Mouse (Mus musculus) hindbrain, postnatal 0 days (tissue): ENCODE measurements at regions not wholly inside any gene's neighbourhood (a gene's known extent, or its start where the extent isn't known, plus 50 kb on each side); places are given as distances from the start of the nearest gene placed in this dataset.
A peak's percentile ranks its signal among the peaks of the same experiment; 100 is the strongest.

Experiments used
- ATAC-seq: fragments of 200-750 bp; cut with Nextera tagmentation; 2 replicates; pipeline ENCODE4 v1.8.0; 2017; ENCODE audit warnings: mild to moderate bottlenecking, moderate TSS enrichment, moderate library complexity
- DNase-seq: peaks from one replicate; pipeline ENCODE4 v3.0.0-alpha.2; 2015; ENCODE audit warnings: low spot score
- H3K27ac ChIP-seq: fragments of 300-500 bp; sonication (generic); 2 replicates; pipeline ENCODE4 v1.5.1; 2014; ENCODE audit warnings: mild to moderate bottlenecking
- H3K27me3 ChIP-seq: fragments of 300-500 bp; sonication (generic); 2 replicates; pipeline ENCODE4 v1.6.1; 2014; ENCODE audit warnings: low read length, mixed read lengths; ENCODE audit not compliant: insufficient read depth
- H3K36me3 ChIP-seq: fragments of 300-500 bp; sonication (generic); 2 replicates; pipeline ENCODE4 v1.6.1; 2014; ENCODE audit warnings: low read length, mixed read lengths; ENCODE audit not compliant: insufficient read depth
- H3K4me1 ChIP-seq: fragments of 300-500 bp; sonication (generic); 2 replicates; pipeline ENCODE4 v1.6.1; 2014; ENCODE audit warnings: antibody characterized with exemption, low read length, mixed read lengths; ENCODE audit not compliant: insufficient read depth
- H3K4me2 ChIP-seq: fragments of 300-500 bp; sonication (generic); 2 replicates; pipeline ENCODE4 v1.6.1; 2014; ENCODE audit warnings: low read depth, mild to moderate bottlenecking, low read length, moderate library complexity, mixed read lengths
- H3K4me3 ChIP-seq: fragments of 300-500 bp; sonication (generic); 2 replicates; pipeline ENCODE4 v1.5.1; 2014; ENCODE audit warnings: low read length
- H3K9ac ChIP-seq: fragments of 300-500 bp; sonication (generic); replicated peaks from 2 replicates; pipeline ENCODE4 v1.6.1; 2014; ENCODE audit warnings: mild to moderate bottlenecking, low read length, moderate library complexity, mixed read lengths
- H3K9me3 ChIP-seq: fragments of 300-500 bp; sonication (generic); 2 replicates; pipeline ENCODE4 v1.6.1; 2016; ENCODE audit warnings: low read length, mixed read lengths
- CTCF ChIP-seq: IDR thresholded peaks from 2 replicates; pipeline ENCODE4 v1.5.1; 2016; ENCODE audit warnings: antibody characterized with exemption, control low read depth, low read depth
- WGBS: fragments of 180-500 bp; shearing (Covaris S2); extraction: QIAGEN DNeasy Blood & Tissue Kit; methylation state at CpG from one replicate; pipeline ENCODE4 v1.1.7; 2014; 5-methylcytosine and 5-hydroxymethylcytosine counted together

- H3K36me3 ChIP-seq, result no peaks in the 10 kb centered on the region
- no peak overlapping the region for H3K27ac ChIP-seq
- WGBS, result 35% methylated on average over 9 of the region's 9 CpGs
- no peaks in the 10 kb centered on the region for H3K9me3 ChIP-seq
- H3K4me3 ChIP-seq, result no peak overlapping the region
- no peak for TF ChIP-seq CTCF
- DNase-seq (peak; percentile 15), ATAC-seq (no peak)
- peak overlapping the region; percentile 27 for H3K4me2 ChIP-seq
- no peaks in the 10 kb centered on the region for H3K4me1 ChIP-seq
- no peaks in the 10 kb centered on the region for H3K27me3 ChIP-seq
- no peak overlapping the region for H3K9ac ChIP-seq
Observed at GRCm38 (mm10) chr5:85177787-85178186, 760.6 kb upstream of the Epha5 start.

DNA sequence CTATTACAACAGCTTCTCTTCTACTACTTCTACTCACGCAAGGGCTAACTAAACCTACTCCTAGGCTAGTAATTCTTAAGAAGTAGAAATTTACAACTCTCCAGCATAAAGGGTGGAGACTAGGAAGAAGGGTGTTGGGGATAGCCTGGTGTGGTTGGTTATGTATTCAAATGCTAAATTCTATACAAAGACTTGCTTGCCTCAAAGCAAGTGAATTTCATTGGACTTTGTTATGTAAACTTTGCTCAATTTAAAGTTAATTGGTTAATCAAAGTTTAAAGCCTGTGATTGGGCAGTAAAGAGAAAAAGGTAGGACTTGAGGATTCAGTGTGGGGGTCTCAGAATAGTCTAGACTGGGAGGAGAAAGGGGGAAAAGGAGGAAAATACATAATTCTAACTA, 756.7 kb upstream of the Epha5 start:
- no peak overlapping the region for H3K9ac ChIP-seq
- no peaks in the 10 kb centered on the region for H3K9me3 ChIP-seq
- H3K27ac ChIP-seq, result no peak overlapping the region
- ATAC-seq, result no peak
- DNase-seq, result no peak
- H3K4me2 ChIP-seq, result no peak overlapping the region
- H3K4me1 ChIP-seq, result no peaks in the 10 kb centered on the region
- H3K27me3 ChIP-seq, result no peaks in the 10 kb centered on the region
- 93% methylated on average over 1 of the region's 1 CpGs for WGBS
- H3K4me3 ChIP-seq, result no peak overlapping the region
- TF ChIP-seq CTCF, result no peak
- H3K36me3 ChIP-seq, result no peaks in the 10 kb centered on the region

DNA sequence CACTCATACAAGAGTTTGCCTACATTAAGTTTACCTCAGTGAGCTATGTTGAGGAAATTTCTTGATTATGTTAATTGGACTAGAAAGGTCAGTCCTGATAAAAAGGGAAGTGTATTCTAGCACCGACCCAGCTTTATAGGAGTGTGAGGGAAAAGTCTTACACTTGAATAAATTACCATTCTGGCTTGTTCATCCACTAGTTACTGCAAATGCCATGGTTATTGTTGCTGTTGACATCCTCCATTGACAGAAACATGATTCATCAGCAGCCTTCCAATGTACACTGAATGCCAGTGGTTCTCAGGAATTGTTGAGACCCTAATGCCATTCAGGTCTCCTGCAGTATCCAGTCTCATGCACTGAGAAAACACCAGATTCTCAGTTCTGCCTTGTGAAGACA, 738.7 kb upstream of the Epha5 start:
- Histone ChIP-seq H3K36me3 (no peaks in the 10 kb centered on the region), H3K27ac (no peak overlapping the region), H3K9me3 (no peaks in the 10 kb centered on the region), H3K27me3 (no peaks in the 10 kb centered on the region), H3K9ac (no peak overlapping the region), H3K4me1 (no peaks in the 10 kb centered on the region), H3K4me2 (no peak overlapping the region), H3K4me3 (no peak overlapping the region)
- DNase-seq (no peak), ATAC-seq (no peak)
- WGBS, result 51% methylated on average over 1 of the region's 1 CpGs
- TF ChIP-seq CTCF, result no peak

- no peak for TF ChIP-seq CTCF
- 77% methylated on average over 1 of the region's 1 CpGs for WGBS
- Histone ChIP-seq H3K9ac (no peak overlapping the region), H3K9me3 (no peaks in the 10 kb centered on the region), H3K36me3 (no peaks in the 10 kb centered on the region), H3K4me1 (no peaks in the 10 kb centered on the region), H3K4me2 (no peak overlapping the region), H3K27ac (no peak overlapping the region), H3K4me3 (no peak overlapping the region), H3K27me3 (no peaks in the 10 kb centered on the region)
- DNase-seq, result no peak
- ATAC-seq, result no peak
Observed at GRCm38 (mm10) chr5:85155213-85155612, 738.0 kb upstream of the Epha5 start.
